Mouse (Mus musculus): Measurements from ENCODE around the gene Srbd1. TPM values are rescaled to one million over a fixed set of nuclear protein-coding genes. Genes with fewer than 3 reads are reported as not detected.

Srbd1 gene
- polyA plus RNA-seq, 2 experiments: 8.1 to 10.2 TPM

GRCm38 (mm10) chr17:86087922-86088321 is 57.1 kb downstream of the Srbd1 start:
- Histone ChIP-seq H3K27ac (replicated peaks; ENCODE audit: low read depth, low read length) (no peak overlapping the region), H3K27me3 (ENCODE audit: control insufficient read depth, insufficient read depth, low read length) (no peaks in the 10 kb centered on the region), H3K9me3 (ENCODE audit: control insufficient read depth, low read length) (no peaks in the 10 kb centered on the region), H3K4me1 (ENCODE audit: control insufficient read depth, insufficient read depth, low read length) (peaks cover 6% of the 10 kb centered on the region), H3K36me3 (ENCODE audit: control insufficient read depth, insufficient read depth, low read length) (no peaks in the 10 kb centered on the region), H3K9ac (ENCODE audit: low read depth, low read length, severe bottlenecking) (no peak overlapping the region), H3K4me2 (replicated peaks; ENCODE audit: low read depth, low read length, severe bottlenecking) (no peak overlapping the region), H3K4me3 (replicated peaks; ENCODE audit: low read length) (no peak overlapping the region)
- WGBS: 94% methylated on average over 9 of the region's 9 CpGs
- no peak for TF ChIP-seq POLR2A (IDR thresholded peaks at IDR 0.05; ENCODE audit: borderline replicate concordance, extremely low read depth, insufficient read depth, insufficient read length)
- no peak for ATAC-seq (ENCODE audit: low FRiP score, low read depth)
- DNase-seq (ENCODE audit: low spot score): no peak

DNA sequence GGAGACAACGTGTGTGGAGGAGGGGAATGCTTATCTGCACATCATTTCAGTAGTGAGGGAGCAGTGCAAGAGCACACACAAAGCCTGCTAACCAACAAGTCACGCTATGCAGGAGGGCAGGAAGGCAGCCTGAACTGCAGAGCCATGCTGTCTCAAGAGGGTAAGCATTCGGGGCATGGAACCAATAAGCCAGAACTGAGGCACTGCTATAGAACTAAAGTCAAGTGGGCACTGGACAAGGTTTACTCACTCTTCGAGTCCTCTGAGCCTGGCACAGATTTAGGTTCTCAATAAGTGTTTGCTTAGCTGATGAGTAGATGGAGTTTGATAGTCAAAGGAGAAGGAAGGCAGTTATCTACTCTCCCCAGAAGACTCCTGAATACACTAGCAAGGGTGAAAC is 58.8 kb downstream of the Srbd1 start:
- no peak for ATAC-seq (ENCODE audit: low FRiP score, low read depth)
- no peak overlapping the region for H3K9ac ChIP-seq (ENCODE audit: low read depth, low read length, severe bottlenecking)
- H3K9me3 ChIP-seq (ENCODE audit: control insufficient read depth, low read length): no peaks in the 10 kb centered on the region
- no peak overlapping the region for H3K27ac ChIP-seq (replicated peaks; ENCODE audit: low read depth, low read length)
- H3K27me3 ChIP-seq (ENCODE audit: control insufficient read depth, insufficient read depth, low read length): no peaks in the 10 kb centered on the region
- no peak overlapping the region for H3K4me3 ChIP-seq (replicated peaks; ENCODE audit: low read length)
- 85% methylated on average over 4 of the region's 4 CpGs for WGBS
- no peak overlapping the region for H3K4me2 ChIP-seq (replicated peaks; ENCODE audit: low read depth, low read length, severe bottlenecking)
- H3K36me3 ChIP-seq (ENCODE audit: control insufficient read depth, insufficient read depth, low read length): no peaks in the 10 kb centered on the region
- TF ChIP-seq POLR2A (IDR thresholded peaks at IDR 0.05; ENCODE audit: borderline replicate concordance, extremely low read depth, insufficient read depth, insufficient read length): no peak
- peaks cover 7% of the 10 kb centered on the region for H3K4me1 ChIP-seq (ENCODE audit: control insufficient read depth, insufficient read depth, low read length)
- DNase-seq (ENCODE audit: low spot score): no peak

- H3K36me3 ChIP-seq (ENCODE audit: control insufficient read depth, insufficient read depth, low read length): no peaks in the 10 kb centered on the region
- H3K4me2 ChIP-seq (replicated peaks; ENCODE audit: low read depth, low read length, severe bottlenecking): no peak overlapping the region
- no peak overlapping the region for H3K27ac ChIP-seq (replicated peaks; ENCODE audit: low read depth, low read length)
- DNase-seq (ENCODE audit: low spot score) (peak; percentile 57), ATAC-seq (ENCODE audit: low FRiP score, low read depth) (no peak)
- H3K9me3 ChIP-seq (ENCODE audit: control insufficient read depth, low read length): no peaks in the 10 kb centered on the region
- no peak overlapping the region for H3K4me3 ChIP-seq (replicated peaks; ENCODE audit: low read length)
- TF ChIP-seq POLR2A (IDR thresholded peaks at IDR 0.05; ENCODE audit: borderline replicate concordance, extremely low read depth, insufficient read depth, insufficient read length): no peak
- no peaks in the 10 kb centered on the region for H3K27me3 ChIP-seq (ENCODE audit: control insufficient read depth, insufficient read depth, low read length)
- WGBS: 52% methylated on average over 7 of the region's 7 CpGs
- peaks cover 7% of the 10 kb centered on the region for H3K4me1 ChIP-seq (ENCODE audit: control insufficient read depth, insufficient read depth, low read length)
- no peak overlapping the region for H3K9ac ChIP-seq (ENCODE audit: low read depth, low read length, severe bottlenecking)
Observed at GRCm38 (mm10) chr17:86083207-86083606, 61.8 kb downstream of the Srbd1 start.

DNA sequence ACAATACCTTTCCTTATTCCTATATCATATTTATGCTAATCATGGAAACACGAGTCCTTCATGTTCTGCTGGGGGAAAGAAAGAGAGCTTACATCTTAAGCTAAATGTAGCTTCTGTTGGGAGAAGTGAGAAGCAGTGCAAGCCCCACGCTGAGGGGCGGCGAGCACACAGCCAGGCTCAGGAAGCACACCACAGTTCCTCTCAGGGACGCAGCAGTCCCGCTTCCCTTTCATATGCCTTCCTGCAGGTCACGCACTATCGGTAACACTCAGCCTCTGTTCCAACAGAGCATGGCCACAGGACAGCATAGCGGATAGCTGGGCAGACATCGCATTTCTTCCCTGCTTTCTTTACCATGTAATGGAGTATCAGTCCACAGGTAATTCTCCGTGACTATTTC is 66.9 kb downstream of the Srbd1 start:
- 78% methylated on average over 11 of the region's 11 CpGs for WGBS
- no peaks in the 10 kb centered on the region for H3K9me3 ChIP-seq (ENCODE audit: control insufficient read depth, low read length)
- no peak overlapping the region for H3K9ac ChIP-seq (ENCODE audit: low read depth, low read length, severe bottlenecking)
- H3K4me2 ChIP-seq (replicated peaks; ENCODE audit: low read depth, low read length, severe bottlenecking): no peak overlapping the region
- H3K27ac ChIP-seq (replicated peaks; ENCODE audit: low read depth, low read length): no peak overlapping the region
- TF ChIP-seq POLR2A (IDR thresholded peaks at IDR 0.05; ENCODE audit: borderline replicate concordance, extremely low read depth, insufficient read depth, insufficient read length): no peak
- H3K4me3 ChIP-seq (replicated peaks; ENCODE audit: low read length): no peak overlapping the region
- DNase-seq (ENCODE audit: low spot score): no peak
- ATAC-seq (ENCODE audit: low FRiP score, low read depth): no peak
- no peaks in the 10 kb centered on the region for H3K36me3 ChIP-seq (ENCODE audit: control insufficient read depth, insufficient read depth, low read length)
- H3K27me3 ChIP-seq (ENCODE audit: control insufficient read depth, insufficient read depth, low read length): no peaks in the 10 kb centered on the region
- H3K4me1 ChIP-seq (ENCODE audit: control insufficient read depth, insufficient read depth, low read length): peaks cover 3% of the 10 kb centered on the region

- no peak for DNase-seq (ENCODE audit: low spot score)
Observed at GRCm38 (mm10) chr17:86067444-86067843, 77.5 kb downstream of the Srbd1 start.

DNA sequence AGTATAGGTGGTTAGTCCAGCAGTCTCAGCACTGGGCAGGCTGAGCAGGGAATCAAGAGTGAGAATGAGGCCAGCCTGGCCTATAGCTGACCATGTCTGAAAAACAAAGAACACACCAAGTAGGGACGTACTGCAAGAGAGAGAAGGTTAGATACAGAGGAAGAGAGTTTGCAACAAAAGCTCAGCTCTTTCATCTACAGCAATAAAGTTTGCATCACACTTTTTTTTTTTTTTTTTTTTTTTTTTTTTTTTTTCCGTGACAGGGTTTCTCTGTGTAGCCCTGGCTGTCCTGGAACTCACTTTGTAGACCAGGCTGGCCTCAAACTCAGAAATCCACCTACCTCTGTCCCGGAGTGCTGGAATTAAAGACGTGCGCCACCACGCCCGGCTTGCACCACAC is 79.1 kb downstream of the Srbd1 start:
- H3K27ac ChIP-seq (replicated peaks; ENCODE audit: low read depth, low read length): no peak overlapping the region
- no peaks in the 10 kb centered on the region for H3K9me3 ChIP-seq (ENCODE audit: control insufficient read depth, low read length)
- no peak for TF ChIP-seq POLR2A (IDR thresholded peaks at IDR 0.05; ENCODE audit: borderline replicate concordance, extremely low read depth, insufficient read depth, insufficient read length)
- H3K9ac ChIP-seq (ENCODE audit: low read depth, low read length, severe bottlenecking): no peak overlapping the region
- no peak overlapping the region for H3K4me3 ChIP-seq (replicated peaks; ENCODE audit: low read length)
- H3K36me3 ChIP-seq (ENCODE audit: control insufficient read depth, insufficient read depth, low read length): no peaks in the 10 kb centered on the region
- 88% methylated on average over 7 of the region's 7 CpGs for WGBS
- ATAC-seq (ENCODE audit: low FRiP score, low read depth): no peak
- H3K4me1 ChIP-seq (ENCODE audit: control insufficient read depth, insufficient read depth, low read length): no peaks in the 10 kb centered on the region
- H3K27me3 ChIP-seq (ENCODE audit: control insufficient read depth, insufficient read depth, low read length): no peaks in the 10 kb centered on the region
- no peak overlapping the region for H3K4me2 ChIP-seq (replicated peaks; ENCODE audit: low read depth, low read length, severe bottlenecking)
- DNase-seq (ENCODE audit: low spot score): no peak

More at GRCm38 (mm10) chr17:86067444-86067843, 77.5 kb downstream of the Srbd1 start:
- H3K4me2 ChIP-seq (replicated peaks; ENCODE audit: low read depth, low read length, severe bottlenecking): no peak overlapping the region
- no peak for ATAC-seq (ENCODE audit: low FRiP score, low read depth)
- H3K27ac ChIP-seq (replicated peaks; ENCODE audit: low read depth, low read length): no peak overlapping the region
- no peaks in the 10 kb centered on the region for H3K9me3 ChIP-seq (ENCODE audit: control insufficient read depth, low read length)
- H3K27me3 ChIP-seq (ENCODE audit: control insufficient read depth, insufficient read depth, low read length): no peaks in the 10 kb centered on the region
- TF ChIP-seq POLR2A (IDR thresholded peaks at IDR 0.05; ENCODE audit: borderline replicate concordance, extremely low read depth, insufficient read depth, insufficient read length): no peak
- no peak overlapping the region for H3K4me3 ChIP-seq (replicated peaks; ENCODE audit: low read length)
- no peaks in the 10 kb centered on the region for H3K4me1 ChIP-seq (ENCODE audit: control insufficient read depth, insufficient read depth, low read length)
- 97% methylated on average over 3 of the region's 3 CpGs for WGBS
- no peak overlapping the region for H3K9ac ChIP-seq (ENCODE audit: low read depth, low read length, severe bottlenecking)
- H3K36me3 ChIP-seq (ENCODE audit: control insufficient read depth, insufficient read depth, low read length): no peaks in the 10 kb centered on the region

All from limb, embryonic 14.5 days (tissue).